Mouse (Mus musculus) forebrain, embryonic 16.5 days (tissue): ENCODE data around the gene Casd1. TPM values are rescaled to one million over a fixed set of nuclear protein-coding genes. Genes with fewer than 3 reads are reported as not detected.
A peak's percentile ranks its signal among the peaks of the same experiment; 100 is the strongest.

Experiments
- ATAC-seq: fragments of 200-750 bp; cut with Nextera tagmentation; 2 replicates; pipeline ENCODE4 v1.8.0; 2017; ENCODE audit warnings: mild to moderate bottlenecking, moderate library complexity
- H3K27ac ChIP-seq: fragments of 300-500 bp; sonication (generic); 2 replicates; pipeline ENCODE4 v1.5.1; 2014; ENCODE audit warnings: low read length, control low read depth
- H3K27me3 ChIP-seq: fragments of 300-500 bp; sonication (generic); replicated peaks from 2 replicates; pipeline ENCODE4 v1.6.1; 2014; ENCODE audit warnings: low read length; ENCODE audit not compliant: control insufficient read depth, insufficient read depth
- H3K36me3 ChIP-seq: fragments of 300-500 bp; sonication (generic); 2 replicates; pipeline ENCODE4 v1.6.1; 2014; ENCODE audit not compliant: control insufficient read depth, insufficient read depth
- H3K4me1 ChIP-seq: fragments of 300-500 bp; sonication (generic); replicated peaks from 2 replicates; pipeline ENCODE4 v1.6.1; 2014; ENCODE audit warnings: low read length; ENCODE audit not compliant: control insufficient read depth, insufficient read depth
- H3K4me2 ChIP-seq: fragments of 300-500 bp; sonication (generic); 2 replicates; pipeline ENCODE4 v1.6.1; 2014; ENCODE audit warnings: mild to moderate bottlenecking, low read length, control low read depth
- H3K4me3 ChIP-seq: fragments of 300-500 bp; sonication (generic); replicated peaks from 2 replicates; pipeline ENCODE4 v1.5.1; 2014; ENCODE audit warnings: mild to moderate bottlenecking, low read length, control low read depth
- H3K9ac ChIP-seq: fragments of 300-500 bp; sonication (generic); replicated peaks from 2 replicates; pipeline ENCODE4 v1.6.1; 2014; ENCODE audit warnings: low read depth, low read length, control low read depth
- H3K9me3 ChIP-seq: fragments of 300-500 bp; sonication (generic); 2 replicates; pipeline ENCODE4 v1.6.1; 2016; ENCODE audit warnings: low read length; ENCODE audit not compliant: control insufficient read depth
- WGBS: fragments of 180-500 bp; shearing (Covaris S2); extraction: QIAGEN DNeasy Blood & Tissue Kit; methylation state at CpG from one replicate; pipeline ENCODE4 v1.1.7; 2014; 5-methylcytosine and 5-hydroxymethylcytosine counted together
- polyA plus RNA-seq: library from polyadenylated mRNA; unstranded; fragments of >200 nt; fragmentation: Nextera tagmentation; extraction: Ambion mirVana; gene quantifications from 2 replicates; pipeline ENCODE4 v1.2.1, GENCODE M21; 2015

Gene Casd1
- polyA plus RNA-seq, 1 experiment from 2014 or later: 36.8 TPM

- Histone ChIP-seq H3K9me3 (no peaks in the 10 kb centered on the region), H3K9ac (no peak overlapping the region), H3K4me1 (no peaks in the 10 kb centered on the region), H3K36me3 (no peaks in the 10 kb centered on the region), H3K4me2 (no peak overlapping the region), H3K27me3 (no peaks in the 10 kb centered on the region), H3K4me3 (no peak overlapping the region), H3K27ac (no peak overlapping the region)
- 80% methylated on average over 6 of the region's 6 CpGs for WGBS
- ATAC-seq: 0 out of 2 replicates have a peak, but pooled peaks have one; percentile 41
Measured at GRCm38 (mm10) chr6:4578343-4578742, 22.3 kb upstream of the Casd1 start.

- Histone ChIP-seq H3K4me3 (no peak overlapping the region), H3K27ac (no peak overlapping the region), H3K4me1 (no peaks in the 10 kb centered on the region), H3K4me2 (no peak overlapping the region), H3K9me3 (no peaks in the 10 kb centered on the region), H3K27me3 (no peaks in the 10 kb centered on the region), H3K36me3 (no peaks in the 10 kb centered on the region), H3K9ac (no peak overlapping the region)
- ATAC-seq: no peak
- WGBS: 65% methylated on average over 5 of the region's 5 CpGs
Measured at GRCm38 (mm10) chr6:4579620-4580019, 21.0 kb upstream of the Casd1 start.

GRCm38 (mm10) chr6:4583485-4583884, 17.2 kb upstream of the Casd1 start:
- no peaks in the 10 kb centered on the region for H3K4me1 ChIP-seq
- H3K27ac ChIP-seq: no peak overlapping the region
- H3K36me3 ChIP-seq: no peaks in the 10 kb centered on the region
- H3K4me2 ChIP-seq: no peak overlapping the region
- no peak overlapping the region for H3K4me3 ChIP-seq
- H3K27me3 ChIP-seq: no peaks in the 10 kb centered on the region
- no peak for ATAC-seq
- H3K9ac ChIP-seq: no peak overlapping the region
- WGBS: 26% methylated on average over 6 of the region's 6 CpGs
- no peaks in the 10 kb centered on the region for H3K9me3 ChIP-seq

- H3K4me1 ChIP-seq: no peaks in the 10 kb centered on the region
- H3K27me3 ChIP-seq: no peaks in the 10 kb centered on the region
- H3K4me3 ChIP-seq: no peak overlapping the region
- no peak overlapping the region for H3K4me2 ChIP-seq
- no peaks in the 10 kb centered on the region for H3K36me3 ChIP-seq
- no peak for ATAC-seq
- WGBS: 70% methylated on average over 4 of the region's 4 CpGs
- H3K27ac ChIP-seq: no peak overlapping the region
- no peak overlapping the region for H3K9ac ChIP-seq
- no peaks in the 10 kb centered on the region for H3K9me3 ChIP-seq
Measured at GRCm38 (mm10) chr6:4587946-4588345, 12.7 kb upstream of the Casd1 start.

GRCm38 (mm10) chr6:4588722-4589121, 11.9 kb upstream of the Casd1 start:
- ATAC-seq: no peak
- no peak overlapping the region for H3K9ac ChIP-seq
- no peaks in the 10 kb centered on the region for H3K27me3 ChIP-seq
- no peaks in the 10 kb centered on the region for H3K9me3 ChIP-seq
- no peaks in the 10 kb centered on the region for H3K36me3 ChIP-seq
- no peak overlapping the region for H3K27ac ChIP-seq
- H3K4me2 ChIP-seq: no peak overlapping the region
- no peak overlapping the region for H3K4me3 ChIP-seq
- H3K4me1 ChIP-seq: no peaks in the 10 kb centered on the region
- 89% methylated on average over 3 of the region's 3 CpGs for WGBS

- Histone ChIP-seq H3K4me3 (no peak overlapping the region), H3K36me3 (no peaks in the 10 kb centered on the region), H3K4me1 (no peaks in the 10 kb centered on the region)
Measured at GRCm38 (mm10) chr6:4590089-4590488, 10.6 kb upstream of the Casd1 start.

GRCm38 (mm10) chr6:4597711-4598110, 2.9 kb upstream of the Casd1 start:
- Histone ChIP-seq H3K36me3 (no peaks in the 10 kb centered on the region), H3K9ac (no peak overlapping the region), H3K4me2 (no peak overlapping the region), H3K27me3 (no peaks in the 10 kb centered on the region), H3K27ac (no peak overlapping the region), H3K4me1 (peaks cover 14% of the 10 kb centered on the region), H3K4me3 (no peak overlapping the region), H3K9me3 (no peaks in the 10 kb centered on the region)
- WGBS: 66% methylated on average over 4 of the region's 4 CpGs
- no peak for ATAC-seq

More at GRCm38 (mm10) chr6:4590089-4590488, 10.6 kb upstream of the Casd1 start:
- Histone ChIP-seq H3K9ac (no peak overlapping the region), H3K4me2 (no peak overlapping the region), H3K27me3 (no peaks in the 10 kb centered on the region), H3K27ac (no peak overlapping the region), H3K9me3 (no peaks in the 10 kb centered on the region)
- 54% methylated on average over 8 of the region's 8 CpGs for WGBS
- ATAC-seq: no peak

GRCm38 (mm10) chr6:4600085-4600657, 468 bp upstream of the Casd1 start:
- peaks cover 19% of the 10 kb centered on the region for H3K4me1 ChIP-seq
- H3K9ac ChIP-seq: peak overlapping the region; percentile 98
- no peaks in the 10 kb centered on the region for H3K36me3 ChIP-seq
- no peaks in the 10 kb centered on the region for H3K27me3 ChIP-seq
- peak overlapping the region; percentile 96 for H3K4me2 ChIP-seq
- no peaks in the 10 kb centered on the region for H3K9me3 ChIP-seq
- ATAC-seq: peak; percentile 16
- 35% methylated on average over 7 of the region's 7 CpGs for WGBS
- peak overlapping the region; percentile 90 for H3K27ac ChIP-seq
- H3K4me3 ChIP-seq: peak overlapping the region; percentile 68

- Histone ChIP-seq H3K9me3 (no peaks in the 10 kb centered on the region), H3K4me2 (peak overlapping the region; percentile 96), H3K27ac (peak overlapping the region; percentile 90), H3K9ac (peak overlapping the region; percentile 98), H3K36me3 (no peaks in the 10 kb centered on the region), H3K4me1 (peaks cover 19% of the 10 kb centered on the region), H3K4me3 (peak overlapping the region; percentile 68), H3K27me3 (no peaks in the 10 kb centered on the region)
- peak; percentile 69 for ATAC-seq
- 6% methylated on average over 34 of the region's 58 CpGs for WGBS
Measured at GRCm38 (mm10) chr6:4601297-4601931, 775 bp downstream of the Casd1 start.
